Mouse (Mus musculus): ENCODE results near the gene Hmcn1.

The Hmcn1 gene

GRCm38 (mm10) chr1:150623226-150623625 is 370.0 kb downstream of the Hmcn1 start:
- no peak for DNase-seq

- DNase-seq, result no peak
These were observed 382.7 kb downstream of the Hmcn1 start for GRCm38 (mm10) chr1:150610539-150610938.

- no peak for DNase-seq
These were observed 387.1 kb downstream of the Hmcn1 start for GRCm38 (mm10) chr1:150606173-150606572.

- DNase-seq, result no peak
These were observed 399.6 kb downstream of the Hmcn1 start for GRCm38 (mm10) chr1:150593614-150594013.

- peak; percentile 11 for DNase-seq
These were observed 402.0 kb downstream of the Hmcn1 start for GRCm38 (mm10) chr1:150591253-150591652.

- no peak for DNase-seq
These were observed 405.8 kb downstream of the Hmcn1 start for GRCm38 (mm10) chr1:150587410-150587809.

- DNase-seq, result no peak
These were observed 408.8 kb downstream of the Hmcn1 start for GRCm38 (mm10) chr1:150584477-150584876.

GRCm38 (mm10) chr1:150583734-150584133 is 409.5 kb downstream of the Hmcn1 start:
- DNase-seq, result no peak

- no peak for DNase-seq
These were observed 412.7 kb downstream of the Hmcn1 start for GRCm38 (mm10) chr1:150580561-150580960.

GRCm38 (mm10) chr1:150573407-150573806 is 419.8 kb downstream of the Hmcn1 start:
- DNase-seq, result no peak

GRCm38 (mm10) chr1:150570562-150571156 is 422.6 kb downstream of the Hmcn1 start:
- no peak for DNase-seq

- DNase-seq, result no peak
These were observed 423.3 kb downstream of the Hmcn1 start for GRCm38 (mm10) chr1:150569820-150570543.

GRCm38 (mm10) chr1:150566287-150566686 is 426.9 kb downstream of the Hmcn1 start:
- DNase-seq, result no peak

- no peak for DNase-seq
These were observed 436.6 kb downstream of the Hmcn1 start for GRCm38 (mm10) chr1:150556621-150557020.

- DNase-seq, result no peak
These were observed 441.8 kb downstream of the Hmcn1 start for GRCm38 (mm10) chr1:150551390-150551789.

- DNase-seq, result no peak
These were observed 446.8 kb downstream of the Hmcn1 start for GRCm38 (mm10) chr1:150546463-150546862.

- no peak for DNase-seq
These were observed 453.0 kb downstream of the Hmcn1 start for GRCm38 (mm10) chr1:150540267-150540666.

GRCm38 (mm10) chr1:150537410-150538128 is 455.7 kb downstream of the Hmcn1 start:
- DNase-seq, result no peak

- DNase-seq, result no peak
These were observed 457.3 kb downstream of the Hmcn1 start for GRCm38 (mm10) chr1:150535770-150536534.

- no peak for DNase-seq
These were observed 458.6 kb downstream of the Hmcn1 start for GRCm38 (mm10) chr1:150534587-150534986.

GRCm38 (mm10) chr1:150513041-150513440 is 480.2 kb downstream of the Hmcn1 start:
- DNase-seq, result no peak
